Mouse (Mus musculus) heart, adult 2 months (tissue): ENCODE measurements around the gene 2210011C24Rik.

Experiments
- CTCF ChIP-seq: fragments of 200-600 bp; IDR thresholded peaks from 2 replicates; pipeline ENCODE4 v1.8.1; 2022; ENCODE audit warnings: antibody characterized with exemption, mild to moderate bottlenecking, moderate library complexity
- EP300 ChIP-seq: fragments of 200-500 bp; IDR thresholded peaks from 2 replicates; pipeline ENCODE4 v1.6.1; 2011; ENCODE audit warnings: low read depth, low read length, control low read depth; ENCODE audit not compliant: insufficient read depth

DNA sequence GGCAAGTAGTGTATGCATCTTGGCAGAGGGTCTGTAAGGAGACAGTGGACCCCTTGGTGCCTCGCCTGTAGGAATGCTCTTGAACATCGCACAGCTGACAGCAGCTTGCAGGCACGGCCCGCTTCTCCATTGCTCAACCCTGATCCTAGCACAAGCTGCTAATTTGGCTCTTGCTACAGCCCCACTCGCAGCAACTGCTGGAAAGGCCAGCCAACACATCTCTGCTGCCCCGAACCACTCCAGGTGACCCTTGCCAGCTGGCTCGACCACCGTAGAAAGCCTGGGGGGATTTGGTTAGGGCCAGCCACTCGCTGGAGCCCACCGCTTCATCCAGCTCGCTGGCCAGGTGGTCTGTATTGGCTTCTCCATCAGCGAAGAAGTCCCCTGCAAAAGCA lies 31.0 kb upstream of the 2210011C24Rik start:
- no peak for TF ChIP-seq EP300
- TF ChIP-seq CTCF: no peak
